Mouse (Mus musculus): ENCODE measurements around the gene Olfr766-ps1.

DNA sequence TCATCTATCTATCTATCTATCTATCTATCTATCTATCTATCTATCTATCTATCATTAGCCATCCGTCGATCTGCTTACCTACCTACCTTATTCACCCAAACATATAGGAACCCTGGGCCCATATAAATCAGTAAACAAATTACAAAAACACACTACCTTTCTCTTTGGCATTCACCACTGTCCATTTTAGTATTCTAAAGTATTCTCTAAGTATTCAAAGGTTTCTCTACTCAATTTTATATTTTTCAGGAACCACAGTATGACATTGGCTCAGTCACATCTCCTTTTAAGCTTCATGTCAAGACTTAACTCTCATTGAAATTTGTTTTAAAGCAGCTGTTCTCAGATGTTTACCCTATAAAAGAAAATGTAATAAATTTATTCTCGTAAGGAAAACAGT lies 46.4 kb upstream of the Olfr766-ps1 start:
- TF ChIP-seq CTCF (IDR thresholded peaks at IDR 0.05; ENCODE audit: insufficient read depth, low read length) (no peak), POLR2A (IDR thresholded peaks at IDR 0.05; ENCODE audit: borderline replicate concordance, extremely low read depth, low read depth, low read length) (no peak)

Data from lung, adult 2 months (tissue).